Mouse (Mus musculus) cortical plate, adult 2 months (tissue): ENCODE measurements at regions not wholly inside any gene's neighbourhood (a gene's known extent, or its start where the extent isn't known, plus 50 kb on each side); places are given as distances from the start of the nearest gene placed in this dataset.

Source experiments
- H3K27ac ChIP-seq: fragments of 200-500 bp; 2 replicates; pipeline ENCODE4 v1.5.1; 2012; ENCODE audit warnings: low read length, control low read depth, inconsistent platforms; ENCODE audit not compliant: insufficient read depth
- H3K4me1 ChIP-seq: fragments of 200-500 bp; 2 replicates; pipeline ENCODE4 v1.6.1; 2011; ENCODE audit warnings: low read length; ENCODE audit not compliant: control insufficient read depth, insufficient read depth
- H3K4me3 ChIP-seq: fragments of 200-500 bp; 2 replicates; pipeline ENCODE4 v1.5.1; 2011; ENCODE audit warnings: mild to moderate bottlenecking, low read length, control low read depth; ENCODE audit not compliant: insufficient read depth
- CTCF ChIP-seq: fragments of 200-500 bp; IDR thresholded peaks from 2 replicates; pipeline ENCODE4 v1.5.1; 2011; ENCODE audit warnings: mild to moderate bottlenecking, control low read depth, low read length; ENCODE audit not compliant: insufficient read depth; ENCODE audit errors: extremely low read depth
- POLR2A ChIP-seq: fragments of 200-500 bp; IDR thresholded peaks from 2 replicates; pipeline ENCODE4 v1.6.1; 2011; ENCODE audit warnings: mild to moderate bottlenecking, low read length, control low read depth; ENCODE audit not compliant: insufficient read depth; ENCODE audit errors: extremely low read depth

GRCm38 (mm10) chr15:63694150-63694549, 150.8 kb downstream of the Gsdmc2 start:
- H3K4me3 ChIP-seq = no peak overlapping the region
- no peak overlapping the region for H3K27ac ChIP-seq
- H3K4me1 ChIP-seq = no peaks in the 10 kb centered on the region
- TF ChIP-seq POLR2A = no peak

- Histone ChIP-seq H3K4me3 (no peak overlapping the region), H3K27ac (no peak overlapping the region), H3K4me1 (no peaks in the 10 kb centered on the region)
- no peak for TF ChIP-seq POLR2A
- TF ChIP-seq CTCF = no peak
Measured at GRCm38 (mm10) chr15:63693561-63693960, 151.4 kb downstream of the Gsdmc2 start.

- no peak overlapping the region for H3K27ac ChIP-seq
- TF ChIP-seq POLR2A (no peak), CTCF (no peak)
Measured at GRCm38 (mm10) chr15:63692491-63693295, 152.3 kb downstream of the Gsdmc2 start.

GRCm38 (mm10) chr15:63689788-63690575, 155.0 kb downstream of the Gsdmc2 start:
- no peaks in the 10 kb centered on the region for H3K4me1 ChIP-seq
- no peak overlapping the region for H3K4me3 ChIP-seq
- H3K27ac ChIP-seq = no peak overlapping the region
- TF ChIP-seq POLR2A (no peak), CTCF (no peak)

More at GRCm38 (mm10) chr15:63692491-63693295, 152.3 kb downstream of the Gsdmc2 start:
- Histone ChIP-seq H3K4me1 (no peaks in the 10 kb centered on the region), H3K4me3 (no peak overlapping the region)

GRCm38 (mm10) chr15:63687852-63688251, 157.1 kb downstream of the Gsdmc2 start:
- Histone ChIP-seq H3K4me3 (no peak overlapping the region), H3K4me1 (no peaks in the 10 kb centered on the region), H3K27ac (no peak overlapping the region)
- TF ChIP-seq POLR2A (no peak), CTCF (no peak)

GRCm38 (mm10) chr15:63686954-63687562, 157.9 kb downstream of the Gsdmc2 start:
- no peak overlapping the region for H3K27ac ChIP-seq
- H3K4me3 ChIP-seq = no peak overlapping the region
- no peaks in the 10 kb centered on the region for H3K4me1 ChIP-seq
- TF ChIP-seq CTCF = no peak
- TF ChIP-seq POLR2A = no peak

GRCm38 (mm10) chr15:63679984-63680925, 164.7 kb downstream of the Gsdmc2 start:
- no peak for TF ChIP-seq POLR2A
- peak overlapping the region; percentile 56; the same call in 1 of the 2 replicates for H3K27ac ChIP-seq
- H3K4me3 ChIP-seq = no peak overlapping the region
- H3K4me1 ChIP-seq = peaks cover 3% of the 10 kb centered on the region

GRCm38 (mm10) chr15:63678921-63679320, 166.1 kb downstream of the Gsdmc2 start:
- TF ChIP-seq CTCF (no peak), POLR2A (no peak)
- Histone ChIP-seq H3K27ac (no peak overlapping the region), H3K4me1 (peaks cover 3% of the 10 kb centered on the region), H3K4me3 (no peak overlapping the region)

- Histone ChIP-seq H3K27ac (no peak overlapping the region), H3K4me3 (no peak overlapping the region), H3K4me1 (peaks cover 3% of the 10 kb centered on the region)
- no peak for TF ChIP-seq POLR2A
- TF ChIP-seq CTCF = no peak
Measured at GRCm38 (mm10) chr15:63675491-63676036, 169.4 kb downstream of the Gsdmc2 start.
